Mouse (Mus musculus) monocyte, adult 5-6 weeks (primary cell): ENCODE results near the gene Adamts1. TPM values are rescaled to one million over a fixed set of nuclear protein-coding genes. Genes with fewer than 3 reads are reported as not detected.

Source experiments
- ATAC-seq: fragments of 153-309, 156-312 bp; replicated peaks from 2 replicates; pipeline ENCODE4 v1.8.0; 2017; ENCODE audit warnings: mild to moderate bottlenecking; ENCODE audit not compliant: low TSS enrichment, insufficient number of reproducible peaks, severe bottlenecking, poor library complexity, low FRiP score
- total RNA-seq: library from RNA; stranded (forward); fragments of 200-1000, 200-491, 200-594 nt; gene quantifications from 3 replicates; pipeline ENCODE4 v1.2.3, GENCODE M21; 2017

The Adamts1 gene
- 0.43 TPM in 1 of 3 replicates, not detected in the others for total RNA-seq

GRCm38 (mm10) chr16:85802954-85803353 lies at the start of gene Adamts1:
Adamts1 (minus strand) TSS chr16:85803113.
- no peak for ATAC-seq

- ATAC-seq: no peak
These were observed 24.2 kb upstream of the Adamts1 start for GRCm38 (mm10) chr16:85827066-85827465.

DNA sequence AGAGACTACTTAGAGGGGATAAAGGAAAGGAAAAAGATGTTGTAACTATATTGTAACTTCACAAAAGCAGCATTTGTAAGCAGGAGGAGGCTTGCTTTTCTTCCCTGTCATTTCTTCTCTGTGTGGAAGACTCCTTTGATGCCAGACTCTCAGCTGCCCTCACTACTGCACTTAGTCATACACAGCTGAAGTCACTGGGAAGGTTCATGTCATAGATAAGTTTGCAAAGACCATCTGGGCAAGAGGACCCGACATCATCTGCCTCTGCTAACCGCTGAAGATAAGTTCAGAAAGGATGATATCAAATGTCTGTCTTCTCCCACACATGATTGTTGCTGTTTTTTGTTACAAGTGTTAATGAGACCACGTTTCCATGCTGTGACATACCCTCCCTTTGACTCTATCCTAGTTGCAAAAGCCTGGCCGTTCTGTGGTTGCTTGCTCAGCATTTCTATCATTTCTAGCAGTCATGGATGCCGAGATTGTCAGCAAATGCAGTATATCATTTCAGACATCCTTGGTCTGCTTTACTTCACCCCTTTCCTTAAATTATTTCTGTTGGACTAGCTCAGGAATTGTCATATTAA lies 19.5 kb upstream of the Adamts1 start:
- no peak for ATAC-seq

DNA sequence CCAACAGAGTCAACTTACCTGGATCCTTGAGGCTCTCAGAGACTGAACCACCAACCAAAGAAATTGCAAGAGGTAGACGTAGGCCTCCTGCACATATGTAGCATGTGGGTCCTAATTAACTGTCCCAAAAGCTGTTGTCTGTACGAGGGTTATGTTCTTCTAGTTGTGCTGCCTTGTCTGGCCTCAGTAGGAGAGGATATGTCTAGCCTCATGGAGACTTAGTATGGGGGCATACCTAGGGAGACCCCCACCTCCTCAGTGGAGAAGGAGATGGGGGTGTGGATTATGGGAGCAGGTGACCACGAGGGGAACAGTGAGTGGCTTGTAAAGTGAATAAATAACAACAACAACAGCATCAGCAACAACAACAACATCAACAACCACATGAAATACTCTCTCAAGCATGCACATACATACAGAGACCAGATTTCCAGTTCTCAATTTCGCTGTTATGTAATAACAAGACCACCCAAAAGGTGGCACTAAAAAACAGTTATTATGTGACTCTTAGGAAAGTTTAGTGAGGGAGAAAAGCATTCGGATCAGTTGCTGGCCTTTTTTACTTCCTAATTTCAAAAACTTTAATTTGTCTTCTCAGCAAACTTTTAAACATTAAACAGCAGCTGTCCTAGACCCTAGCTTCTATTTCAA lies 17.0 kb upstream of the Adamts1 start:
- ATAC-seq: no peak

GRCm38 (mm10) chr16:85814116-85814515 lies 11.2 kb upstream of the Adamts1 start:
- no peak for ATAC-seq

DNA sequence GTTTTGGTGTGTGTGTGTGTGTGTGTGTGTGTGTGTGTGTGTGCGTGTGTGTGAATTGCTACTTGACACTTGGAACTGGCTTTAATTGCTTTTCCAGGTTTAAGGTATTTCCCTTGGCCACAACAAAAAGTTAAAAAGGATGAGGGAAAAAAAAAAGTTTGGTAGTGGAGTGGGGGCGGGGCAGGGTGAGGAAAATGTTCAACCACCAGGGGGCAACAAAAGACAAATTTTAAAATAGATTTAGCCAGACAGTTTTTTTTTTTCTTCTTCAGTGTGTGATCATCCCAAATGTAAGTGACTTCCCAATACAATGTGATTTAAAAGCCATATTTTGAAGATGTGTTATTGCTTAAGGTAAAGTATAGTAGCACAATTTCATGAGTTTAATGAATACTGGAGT lies 4.7 kb upstream of the Adamts1 start:
- no peak for ATAC-seq

GRCm38 (mm10) chr16:85807072-85807471 lies 4.2 kb upstream of the Adamts1 start:
- no peak for ATAC-seq

- ATAC-seq: no peak
These were observed 2.7 kb upstream of the Adamts1 start for GRCm38 (mm10) chr16:85805581-85805980.

DNA sequence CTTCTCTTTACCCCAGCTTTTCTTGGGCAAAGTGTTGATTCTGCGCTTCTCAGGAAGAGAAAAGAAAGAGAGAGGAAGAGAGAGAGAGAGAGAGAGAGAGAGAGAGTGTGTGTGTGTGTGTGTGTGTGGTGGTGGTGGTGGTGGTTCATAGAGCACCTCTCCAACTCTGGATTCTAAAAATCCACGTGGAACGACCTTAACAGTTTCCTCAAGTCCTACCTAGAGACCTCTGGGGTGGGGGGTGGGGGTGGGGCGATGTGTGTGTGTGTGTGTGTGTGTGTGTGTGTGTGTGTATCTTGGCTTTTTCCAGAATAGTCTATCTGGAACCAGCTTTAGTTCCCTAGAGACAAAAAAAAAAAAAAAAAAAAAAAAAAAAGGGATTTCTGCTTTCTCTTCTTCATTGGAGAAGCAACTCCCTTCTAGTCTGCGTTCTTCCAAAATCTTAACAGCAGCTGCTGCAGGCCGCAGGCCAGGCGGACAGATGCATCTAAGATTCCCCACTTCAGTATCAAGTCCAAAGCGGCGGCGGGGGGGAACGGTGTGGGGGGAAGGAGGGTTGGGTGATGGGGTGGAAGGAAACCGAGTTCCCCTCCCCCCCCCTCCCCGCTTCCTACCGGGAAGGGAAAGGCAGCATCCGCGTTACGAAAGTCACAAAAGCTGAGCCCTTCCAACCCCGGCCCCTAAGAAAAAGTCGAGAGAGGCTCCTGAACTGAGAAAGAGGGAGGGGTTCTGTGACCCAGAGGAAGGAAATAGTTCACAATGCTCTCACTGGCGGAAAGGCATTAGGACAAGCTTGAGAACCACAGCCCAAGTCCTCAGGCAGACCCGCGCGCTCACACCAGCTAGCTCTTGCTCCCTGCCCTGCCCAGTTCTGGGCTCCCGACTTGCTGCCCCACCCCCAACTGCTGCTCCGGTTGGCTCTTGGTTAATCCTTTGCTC lies 969 bp upstream of the Adamts1 start:
- no peak for ATAC-seq

- no peak for ATAC-seq
These were observed 722 bp downstream of the Adamts1 start for GRCm38 (mm10) chr16:85801971-85802811.

- no peak for ATAC-seq
These were observed 1.7 kb downstream of the Adamts1 start for GRCm38 (mm10) chr16:85801252-85801651.

DNA sequence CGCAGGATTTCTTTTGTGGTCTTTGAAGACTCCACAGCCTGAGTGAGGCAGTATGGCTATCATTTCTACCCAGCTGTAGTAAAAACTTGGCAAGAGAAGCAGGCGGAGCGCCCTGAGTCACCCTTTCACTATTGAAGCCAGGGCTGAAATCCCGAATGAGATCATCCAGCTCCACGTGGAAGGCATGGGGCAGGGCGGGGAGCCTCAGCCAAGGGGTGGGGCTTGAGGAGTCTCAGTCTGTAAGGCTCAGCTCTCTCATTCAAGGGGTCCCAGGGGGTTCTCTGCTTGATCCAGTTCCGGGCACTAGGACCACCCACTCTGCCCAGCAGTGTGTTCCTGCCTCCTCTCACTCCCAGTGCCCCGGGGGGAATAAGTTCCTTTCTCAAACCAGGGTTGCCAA lies 2.2 kb downstream of the Adamts1 start:
- ATAC-seq: no peak

GRCm38 (mm10) chr16:85799971-85800370 lies 2.9 kb downstream of the Adamts1 start:
- ATAC-seq: no peak

DNA sequence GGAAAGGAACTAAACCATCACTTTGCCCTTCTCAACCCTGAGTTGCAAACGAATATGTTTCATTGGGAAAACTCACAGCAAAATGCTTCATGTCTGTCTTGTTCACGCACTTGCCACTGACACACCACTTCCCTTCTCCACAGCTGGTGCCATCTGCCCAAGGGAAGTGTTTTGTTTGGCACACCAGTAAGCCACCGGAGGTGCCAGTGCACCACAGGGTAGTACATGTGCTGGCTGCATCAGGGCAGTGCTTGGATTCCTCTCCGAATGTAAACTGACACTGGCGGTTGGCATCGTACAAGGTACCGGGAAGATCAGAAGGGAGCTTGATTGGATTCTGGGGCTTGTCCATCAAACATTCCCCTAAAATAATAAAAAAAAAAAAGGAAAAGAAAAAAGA lies 4.6 kb downstream of the Adamts1 start:
- ATAC-seq: no peak

DNA sequence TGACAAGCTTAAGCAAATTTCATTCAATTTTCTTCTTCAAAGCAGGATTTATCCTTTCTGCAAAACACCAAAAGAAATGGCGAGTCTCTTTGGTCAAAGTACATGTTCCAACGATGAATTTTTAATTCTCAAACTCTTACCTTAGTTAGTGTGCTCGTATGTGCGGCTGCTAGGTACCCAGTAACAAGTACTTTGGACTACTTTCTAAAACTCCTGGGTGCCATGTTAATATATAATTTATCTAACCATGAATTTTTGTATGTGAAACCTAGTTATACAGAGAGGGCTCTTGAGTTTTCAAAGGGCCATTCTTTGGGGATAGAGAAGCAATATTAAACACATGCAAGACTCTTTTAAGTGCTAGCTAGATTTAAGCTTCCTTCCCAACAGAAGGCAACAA lies 5.8 kb downstream of the Adamts1 start:
- ATAC-seq: no peak

DNA sequence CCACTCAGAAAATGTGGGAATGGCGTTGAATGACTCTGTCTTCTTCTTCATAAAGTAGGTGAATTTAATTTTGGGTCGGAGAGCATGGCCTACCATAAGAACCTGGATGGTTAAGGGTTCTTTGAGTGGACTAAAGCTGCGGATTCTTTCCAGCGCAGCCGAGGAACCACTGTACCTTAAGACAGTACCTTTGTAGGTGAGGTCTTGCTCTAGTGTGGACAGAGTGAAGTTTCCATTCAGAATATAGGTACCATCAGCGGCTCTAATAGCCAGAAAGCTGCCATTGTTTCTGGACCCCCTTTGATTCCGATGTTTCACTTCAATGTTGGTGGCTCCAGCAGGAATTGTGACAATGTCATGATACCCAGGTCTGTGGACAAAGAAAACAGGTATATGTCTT lies 7.2 kb downstream of the Adamts1 start:
- no peak for ATAC-seq

- no peak for ATAC-seq
These were observed 9.6 kb downstream of the Adamts1 start for GRCm38 (mm10) chr16:85793166-85793830.

DNA sequence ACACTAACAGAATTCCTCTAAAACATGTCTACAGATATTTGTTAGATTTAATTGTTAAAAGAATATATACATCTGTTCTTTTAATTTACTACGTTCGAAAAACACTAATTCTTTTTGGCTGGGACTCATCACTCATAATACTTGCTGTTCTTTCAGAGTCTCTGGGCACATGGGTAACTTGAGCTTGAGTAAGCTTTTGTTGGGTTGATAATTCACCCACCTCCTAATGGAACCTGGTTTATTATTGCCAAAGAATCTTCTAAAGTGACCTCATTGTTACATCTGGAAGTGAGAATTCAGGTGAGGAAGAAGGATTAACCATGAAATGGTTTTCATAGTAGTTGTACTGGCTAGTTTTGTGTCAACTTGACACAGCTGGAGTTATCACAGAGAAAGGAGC lies 21.8 kb downstream of the Adamts1 start:
- ATAC-seq: no peak
